Mouse (Mus musculus): ENCODE results near the gene Defb47. TPM values are rescaled to one million over a fixed set of nuclear protein-coding genes. Genes with fewer than 3 reads are reported as not detected.

The Defb47 gene
- not detected in 2 replicates for polyA plus RNA-seq (2015; fragmentation: Nextera tagmentation; extraction: Ambion mirVana)

- no peak for ATAC-seq
- 78% methylated on average over 8 of the region's 8 CpGs for WGBS
- no peak within 1 kb of the TSS for H3K27ac ChIP-seq
- no peaks in the 10 kb centered on the region for H3K4me1 ChIP-seq (replicated peaks)
- H3K36me3 ChIP-seq = no peaks in the 10 kb centered on the region
- H3K27me3 ChIP-seq = no peaks in the 10 kb centered on the region
- H3K4me3 ChIP-seq (replicated peaks) = no peak within 1 kb of the TSS
- no peak within 1 kb of the TSS for H3K9ac ChIP-seq (replicated peaks)
- H3K9me3 ChIP-seq = no peaks in the 10 kb centered on the region
- H3K4me2 ChIP-seq (replicated peaks) = no peak within 1 kb of the TSS
Observed at GRCm38 (mm10) chr14:62997777-62998176, at the start of gene Defb47. TSS of gene Defb47 (plus strand) at chr14:62998077.

- Histone ChIP-seq H3K9me3 (no peaks in the 10 kb centered on the region), H3K27me3 (no peaks in the 10 kb centered on the region), H3K4me2 (replicated peaks) (no peak overlapping the region), H3K4me3 (replicated peaks) (no peak overlapping the region), H3K9ac (replicated peaks) (no peak overlapping the region), H3K27ac (no peak overlapping the region), H3K36me3 (peaks cover 76% of the 10 kb centered on the region), H3K4me1 (replicated peaks) (no peaks in the 10 kb centered on the region)
- no peak for ATAC-seq
- 87% methylated on average over 9 of the region's 9 CpGs for WGBS
Observed at GRCm38 (mm10) chr14:62956091-62956490, 41.8 kb upstream of the Defb47 start.

DNA sequence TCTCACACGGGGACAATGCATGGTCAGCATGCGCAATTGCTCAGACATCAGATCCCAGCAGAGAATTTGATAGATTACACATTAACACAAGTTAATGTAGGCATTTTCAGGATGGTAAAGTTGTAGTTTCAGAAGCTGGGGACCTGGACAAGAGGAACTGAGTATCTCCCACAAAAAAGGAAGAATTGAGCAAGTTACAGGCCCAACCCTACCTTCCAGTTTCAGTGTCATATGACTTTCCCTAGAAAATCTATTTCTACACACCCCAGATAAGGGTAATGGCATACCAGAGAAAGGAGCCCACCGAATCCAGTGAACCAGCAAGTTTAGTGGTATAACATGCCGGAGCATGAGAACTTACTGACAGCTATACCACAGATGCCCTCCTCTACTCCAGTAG lies 34.2 kb upstream of the Defb47 start:
- peaks cover 18% of the 10 kb centered on the region for H3K36me3 ChIP-seq
- no peaks in the 10 kb centered on the region for H3K27me3 ChIP-seq
- no peak overlapping the region for H3K4me2 ChIP-seq (replicated peaks)
- 92% methylated on average over 4 of the region's 4 CpGs for WGBS
- no peak overlapping the region for H3K4me3 ChIP-seq (replicated peaks)
- no peak for ATAC-seq
- no peaks in the 10 kb centered on the region for H3K9me3 ChIP-seq
- no peak overlapping the region for H3K27ac ChIP-seq
- H3K9ac ChIP-seq (replicated peaks) = no peak overlapping the region
- H3K4me1 ChIP-seq (replicated peaks) = peaks cover 11% of the 10 kb centered on the region

GRCm38 (mm10) chr14:62965342-62965741 lies 32.5 kb upstream of the Defb47 start:
- Histone ChIP-seq H3K9ac (replicated peaks) (no peak overlapping the region; the same call in 1 of the 2 replicates), H3K4me1 (replicated peaks) (peaks cover 11% of the 10 kb centered on the region), H3K36me3 (0 out of 2 replicates have a peak, but pooled peaks cover 5% of the 10 kb centered on the region), H3K4me2 (replicated peaks) (peak overlapping the region; percentile 44; the same call in 1 of the 2 replicates), H3K27ac (no peak overlapping the region), H3K27me3 (no peaks in the 10 kb centered on the region), H3K4me3 (replicated peaks) (no peak overlapping the region), H3K9me3 (no peaks in the 10 kb centered on the region)
- WGBS = 90% methylated on average over 5 of the region's 5 CpGs
- no peak for ATAC-seq

GRCm38 (mm10) chr14:62965811-62966520 lies 31.9 kb upstream of the Defb47 start:
- H3K9me3 ChIP-seq = no peaks in the 10 kb centered on the region
- H3K4me2 ChIP-seq (replicated peaks) = peak overlapping the region; percentile 44
- peaks cover 11% of the 10 kb centered on the region for H3K4me1 ChIP-seq (replicated peaks)
- H3K9ac ChIP-seq (replicated peaks) = no peak overlapping the region; the same call in 1 of the 2 replicates
- H3K27ac ChIP-seq = no peak overlapping the region
- no peaks in the 10 kb centered on the region for H3K27me3 ChIP-seq
- peak overlapping the region; percentile 21 for H3K4me3 ChIP-seq (replicated peaks)
- 23% methylated on average over 15 of the region's 15 CpGs for WGBS
- 0 out of 2 replicates have a peak, but pooled peaks cover 5% of the 10 kb centered on the region for H3K36me3 ChIP-seq
- no peak for ATAC-seq

GRCm38 (mm10) chr14:62975046-62975445 lies 22.8 kb upstream of the Defb47 start:
- ATAC-seq = no peak

GRCm38 (mm10) chr14:62979815-62980214 lies 18.1 kb upstream of the Defb47 start:
- H3K27me3 ChIP-seq = no peaks in the 10 kb centered on the region
- H3K27ac ChIP-seq = no peak overlapping the region
- no peak for ATAC-seq
- H3K9ac ChIP-seq (replicated peaks) = no peak overlapping the region
- H3K9me3 ChIP-seq = no peaks in the 10 kb centered on the region
- no peak overlapping the region for H3K4me2 ChIP-seq (replicated peaks)
- WGBS = 73% methylated on average over 1 of the region's 1 CpGs
- H3K36me3 ChIP-seq = no peaks in the 10 kb centered on the region
- H3K4me1 ChIP-seq (replicated peaks) = no peaks in the 10 kb centered on the region
- H3K4me3 ChIP-seq (replicated peaks) = no peak overlapping the region

More at GRCm38 (mm10) chr14:62975046-62975445, 22.8 kb upstream of the Defb47 start:
- Histone ChIP-seq H3K27ac (no peak overlapping the region), H3K36me3 (no peaks in the 10 kb centered on the region), H3K4me3 (replicated peaks) (no peak overlapping the region), H3K9ac (replicated peaks) (no peak overlapping the region), H3K4me2 (replicated peaks) (no peak overlapping the region), H3K4me1 (replicated peaks) (no peaks in the 10 kb centered on the region), H3K9me3 (no peaks in the 10 kb centered on the region), H3K27me3 (no peaks in the 10 kb centered on the region)
- 22% methylated on average over 5 of the region's 5 CpGs for WGBS

- Histone ChIP-seq H3K36me3 (no peaks in the 10 kb centered on the region), H3K4me2 (replicated peaks) (no peak within 1 kb of the TSS), H3K27ac (no peak within 1 kb of the TSS), H3K9me3 (no peaks in the 10 kb centered on the region), H3K9ac (replicated peaks) (no peak within 1 kb of the TSS), H3K4me1 (replicated peaks) (no peaks in the 10 kb centered on the region), H3K27me3 (no peaks in the 10 kb centered on the region), H3K4me3 (replicated peaks) (no peak within 1 kb of the TSS)
- 79% methylated on average over 1 of the region's 1 CpGs for WGBS
- ATAC-seq = no peak
Observed at GRCm38 (mm10) chr14:62984410-62984809, 13.5 kb upstream of the Defb47 start, which contains the start of gene Defb48. TSS of gene Defb48 (minus strand) at chr14:62984510.

DNA sequence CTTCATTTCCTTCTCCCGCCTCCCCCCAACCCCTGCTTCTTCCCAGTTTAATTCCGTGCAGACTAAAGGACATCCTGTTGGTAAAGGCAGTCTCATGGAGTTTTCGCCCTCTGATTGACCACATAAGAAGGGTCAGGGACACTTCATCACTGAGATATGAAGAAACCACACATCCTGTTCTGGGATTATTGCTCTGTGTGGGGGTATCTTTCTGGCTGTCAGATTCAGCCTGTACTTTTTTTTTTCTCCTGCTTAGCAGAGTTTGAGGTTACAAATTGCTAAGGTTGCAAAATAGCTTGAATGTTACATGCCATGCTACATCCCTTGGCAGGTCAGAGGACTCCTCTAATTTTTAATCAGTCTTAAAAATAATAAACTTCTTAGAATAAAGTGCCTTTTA lies 6.6 kb upstream of the Defb47 start:
- ATAC-seq = no peak
- Histone ChIP-seq H3K27me3 (no peaks in the 10 kb centered on the region), H3K27ac (no peak overlapping the region), H3K4me2 (replicated peaks) (no peak overlapping the region), H3K4me3 (replicated peaks) (no peak overlapping the region), H3K36me3 (no peaks in the 10 kb centered on the region), H3K9me3 (no peaks in the 10 kb centered on the region), H3K4me1 (replicated peaks) (no peaks in the 10 kb centered on the region), H3K9ac (replicated peaks) (no peak overlapping the region)
- WGBS = 74% methylated on average over 3 of the region's 3 CpGs

GRCm38 (mm10) chr14:62991849-62992510 lies 5.9 kb upstream of the Defb47 start:
- Histone ChIP-seq H3K36me3 (no peaks in the 10 kb centered on the region), H3K27ac (no peak overlapping the region), H3K27me3 (no peaks in the 10 kb centered on the region), H3K9ac (replicated peaks) (no peak overlapping the region), H3K4me2 (replicated peaks) (no peak overlapping the region), H3K9me3 (no peaks in the 10 kb centered on the region), H3K4me3 (replicated peaks) (no peak overlapping the region), H3K4me1 (replicated peaks) (no peaks in the 10 kb centered on the region)
- no peak for ATAC-seq
- WGBS = 48% methylated on average over 7 of the region's 7 CpGs

DNA sequence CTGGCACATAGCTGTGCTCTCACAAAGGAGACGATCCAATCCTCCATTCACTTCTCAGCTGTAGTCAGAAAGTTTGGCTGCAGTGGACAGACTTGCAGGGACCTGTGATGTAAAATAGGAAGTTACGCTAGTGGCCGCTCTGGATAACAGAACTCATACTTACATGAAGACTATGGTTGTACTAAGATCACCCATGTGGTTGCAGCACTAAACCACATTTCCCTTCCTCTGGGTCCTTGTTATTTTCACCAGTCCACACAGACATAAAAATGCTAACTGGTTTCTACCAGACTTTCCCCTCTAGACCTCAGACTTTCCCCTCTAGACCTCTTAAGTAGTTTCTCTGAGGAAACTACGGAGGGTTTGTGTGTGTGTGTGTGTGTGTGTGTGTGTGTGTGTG lies 1.1 kb downstream of the Defb47 start:
- H3K9me3 ChIP-seq = no peaks in the 10 kb centered on the region
- no peaks in the 10 kb centered on the region for H3K27me3 ChIP-seq
- WGBS = 90% methylated on average over 4 of the region's 4 CpGs
- H3K27ac ChIP-seq = no peak overlapping the region
- H3K9ac ChIP-seq (replicated peaks) = no peak overlapping the region
- H3K4me1 ChIP-seq (replicated peaks) = no peaks in the 10 kb centered on the region
- no peak overlapping the region for H3K4me2 ChIP-seq (replicated peaks)
- no peak for ATAC-seq
- H3K4me3 ChIP-seq (replicated peaks) = no peak overlapping the region
- no peaks in the 10 kb centered on the region for H3K36me3 ChIP-seq

DNA sequence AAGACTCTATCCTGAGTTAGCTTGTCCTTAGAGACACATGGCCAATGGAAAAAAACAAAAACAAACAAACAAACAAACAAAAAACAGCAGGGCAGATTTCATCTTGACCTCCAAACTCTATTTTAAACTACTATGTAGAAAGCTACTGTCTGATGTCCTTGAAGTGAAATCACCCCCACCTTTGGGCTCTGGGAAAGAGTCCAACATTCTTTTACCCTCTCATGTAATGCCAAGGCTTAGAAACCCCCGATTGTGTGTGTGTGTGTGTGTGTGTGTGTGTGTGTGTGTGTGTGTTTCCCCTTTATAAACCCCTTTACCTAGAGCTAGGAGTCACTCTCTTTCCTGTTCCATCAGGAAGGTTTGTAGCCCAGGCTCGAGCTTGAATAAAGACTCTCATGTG lies 4.7 kb downstream of the Defb47 start:
- 87% methylated on average over 2 of the region's 2 CpGs for WGBS
- H3K36me3 ChIP-seq = no peaks in the 10 kb centered on the region
- no peak for ATAC-seq
- H3K9ac ChIP-seq (replicated peaks) = no peak overlapping the region
- no peak overlapping the region for H3K4me2 ChIP-seq (replicated peaks)
- no peaks in the 10 kb centered on the region for H3K9me3 ChIP-seq
- no peaks in the 10 kb centered on the region for H3K27me3 ChIP-seq
- no peaks in the 10 kb centered on the region for H3K4me1 ChIP-seq (replicated peaks)
- H3K4me3 ChIP-seq (replicated peaks) = no peak overlapping the region
- no peak overlapping the region for H3K27ac ChIP-seq

Data from midbrain, embryonic 13.5 days (tissue).